Mouse (Mus musculus) heart, embryonic 10.5 days (tissue): ENCODE data around the gene Fam126b. TPM values are rescaled to one million over a fixed set of nuclear protein-coding genes. Genes with fewer than 3 reads are reported as not detected.

Experiments used
- polyA plus RNA-seq: library from polyadenylated mRNA; unstranded; fragments of >200 nt; fragmentation: Nextera tagmentation; extraction: Ambion mirVana; gene quantifications from 2 replicates; pipeline ENCODE4 v1.2.1, GENCODE M21; 2016

The Fam126b gene
- polyA plus RNA-seq, 1 experiment from 2014 or later, result 6.4 TPM

Other genes starting within 250 kb of the Fam126b start
- 287 and 342 TPM in 2 replicates for gene Bzw1, start 193.4 kb downstream of the Fam126b start, polyA plus RNA-seq
- 117 TPM in 2 replicates for gene Clk1, start 162.3 kb downstream of the Fam126b start, polyA plus RNA-seq
- 35.7 and 48.5 TPM in 2 replicates for gene Nif3l1, start 141.2 kb downstream of the Fam126b start, polyA plus RNA-seq
- gene Ppil3, start 140.8 kb downstream of the Fam126b start, polyA plus RNA-seq, result 43.0 and 47.7 TPM in 2 replicates
- 33.6 and 39.8 TPM in 2 replicates for gene Orc2, start 81.2 kb downstream of the Fam126b start, polyA plus RNA-seq
- gene Ndufb3, start 61 bp upstream of the Fam126b start, polyA plus RNA-seq, result 172 and 198 TPM in 2 replicates
- gene Als2cr12, start 109.7 kb upstream of the Fam126b start, polyA plus RNA-seq, result not detected in 2 replicates
- gene Cflar, start 125.2 kb upstream of the Fam126b start, polyA plus RNA-seq, result 31.5 and 31.6 TPM in 2 replicates
- 24.5 and 25.0 TPM in 2 replicates for gene Casp8, start 209.1 kb upstream of the Fam126b start, polyA plus RNA-seq